Mouse (Mus musculus): ENCODE results near the gene Tmprss6.

Tmprss6 gene

DNA sequence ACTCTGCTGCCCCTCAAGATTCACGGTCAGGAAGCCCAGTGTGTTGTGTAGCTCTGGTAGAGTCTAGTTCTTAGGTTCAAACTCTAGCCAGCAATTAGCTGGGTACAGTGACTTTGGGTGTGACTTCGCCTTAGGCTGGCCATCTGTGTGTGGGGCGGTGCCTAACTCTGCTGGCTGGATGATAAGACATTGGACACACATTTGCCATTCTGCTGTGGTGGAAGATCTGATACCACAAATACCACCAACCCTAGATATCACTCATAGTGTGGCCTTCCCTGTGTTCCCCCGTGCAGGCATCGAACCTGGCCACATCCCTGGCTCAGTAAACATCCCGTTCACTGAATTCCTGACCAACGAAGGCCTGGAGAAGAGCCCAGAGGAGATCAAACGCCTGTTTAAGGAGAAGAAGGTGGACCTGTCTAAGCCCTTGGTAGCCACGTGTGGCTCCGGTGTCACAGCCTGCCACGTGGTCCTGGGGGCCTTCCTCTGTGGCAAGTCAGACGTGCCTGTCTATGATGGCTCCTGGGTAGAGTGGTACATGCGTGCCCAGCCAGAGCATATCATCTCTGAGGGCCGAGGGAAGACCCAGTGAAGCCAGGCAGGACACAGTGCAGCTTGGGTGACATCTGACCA lies 55.2 kb downstream of the Tmprss6 start:
- DNase-seq, result no peak

GRCm38 (mm10) chr15:78409570-78410052 lies 58.8 kb downstream of the Tmprss6 start:
- peak; percentile 84 for DNase-seq

DNA sequence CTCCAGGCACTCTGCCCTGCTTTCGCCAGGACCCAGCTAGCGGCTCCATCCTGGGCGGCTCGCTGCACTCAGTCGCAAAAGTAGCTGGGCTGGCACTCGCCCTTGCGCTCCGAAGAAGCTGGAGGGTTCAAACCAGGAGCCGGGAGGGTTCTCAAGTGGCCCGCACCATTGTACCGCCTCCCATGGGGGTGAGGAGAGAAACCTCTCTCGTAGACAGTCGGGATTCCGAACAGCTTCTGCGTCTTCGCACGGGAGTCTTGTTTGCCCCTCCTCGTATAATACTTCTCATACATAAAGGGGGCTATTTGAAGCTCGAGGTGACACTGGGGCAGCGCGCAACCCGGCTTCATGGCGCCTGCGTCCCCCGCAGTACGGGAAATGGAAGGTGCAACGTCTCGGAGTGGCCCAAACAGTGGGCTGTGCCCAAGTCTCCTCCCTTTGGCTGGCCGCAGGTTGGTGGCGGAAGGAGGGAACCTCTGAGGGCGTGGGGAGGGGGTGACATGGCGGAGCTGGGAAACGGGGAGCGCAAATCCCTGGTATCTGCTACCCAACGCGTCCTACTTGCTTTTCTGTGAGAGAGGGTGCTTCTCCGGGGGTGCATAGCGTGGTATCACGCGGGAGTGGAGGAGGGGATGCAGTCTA lies 62.0 kb downstream of the Tmprss6 start, which contains the start of gene Mpst:
Gene Mpst (plus strand): TSS at position 124 of the 642 bp plus-strand sequence.
- peak; percentile 92 for DNase-seq

GRCm38 (mm10) chr15:78405517-78406211 lies 62.8 kb downstream of the Tmprss6 start, which contains the start of gene Tst:
TSS of gene Tst (minus strand) at chr15:78405907.
- DNase-seq, result peak; percentile 99

DNA sequence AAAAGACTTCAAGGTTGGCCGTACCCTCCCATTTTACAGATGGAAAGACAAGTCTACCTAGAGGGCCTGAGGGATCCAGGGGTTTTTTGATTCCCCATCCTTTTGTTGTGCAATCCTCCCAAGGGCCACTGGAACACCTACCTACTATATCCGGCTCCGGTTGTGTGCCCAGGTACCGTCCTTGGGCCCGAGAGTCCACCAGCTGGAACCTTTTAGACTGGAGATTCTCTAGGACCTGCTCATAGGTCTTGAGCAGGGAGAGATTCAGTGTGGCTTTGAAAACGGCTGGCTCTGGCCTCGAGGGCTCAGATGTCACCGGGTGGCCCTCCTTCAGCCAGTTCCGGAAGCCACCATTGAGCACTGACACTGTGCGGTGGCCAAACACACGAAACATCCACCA lies 63.3 kb downstream of the Tmprss6 start:
- DNase-seq, result peak; percentile 40

- peak; percentile 88 for DNase-seq
Observed at GRCm38 (mm10) chr15:78403896-78404295, 64.5 kb downstream of the Tmprss6 start.

GRCm38 (mm10) chr15:78403301-78403741 lies 65.1 kb downstream of the Tmprss6 start:
- DNase-seq, result peak; percentile 91

DNA sequence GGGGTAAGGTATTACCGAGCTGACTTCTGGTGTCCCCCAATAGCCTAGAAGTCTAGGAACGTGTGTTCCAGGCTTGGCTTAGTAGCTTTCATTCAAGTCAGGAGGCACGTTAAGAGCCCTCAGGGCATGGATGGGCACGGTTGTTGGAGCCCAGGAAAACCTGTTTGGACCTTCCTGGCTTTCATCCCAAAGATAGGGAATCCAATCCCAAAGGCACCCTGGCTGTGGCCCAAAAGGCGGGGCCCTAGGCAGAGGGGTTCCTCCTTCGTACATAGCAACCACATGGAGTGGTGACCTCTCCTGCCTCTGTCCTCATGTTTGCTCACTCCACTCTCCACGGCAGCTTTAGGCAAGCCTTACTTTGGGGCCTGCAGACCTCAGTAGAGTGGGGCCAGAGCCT lies 66.0 kb downstream of the Tmprss6 start:
- peak; percentile 62 for DNase-seq

- DNase-seq, result peak; percentile 67
Observed at GRCm38 (mm10) chr15:78401921-78402320, 66.5 kb downstream of the Tmprss6 start.

DNA sequence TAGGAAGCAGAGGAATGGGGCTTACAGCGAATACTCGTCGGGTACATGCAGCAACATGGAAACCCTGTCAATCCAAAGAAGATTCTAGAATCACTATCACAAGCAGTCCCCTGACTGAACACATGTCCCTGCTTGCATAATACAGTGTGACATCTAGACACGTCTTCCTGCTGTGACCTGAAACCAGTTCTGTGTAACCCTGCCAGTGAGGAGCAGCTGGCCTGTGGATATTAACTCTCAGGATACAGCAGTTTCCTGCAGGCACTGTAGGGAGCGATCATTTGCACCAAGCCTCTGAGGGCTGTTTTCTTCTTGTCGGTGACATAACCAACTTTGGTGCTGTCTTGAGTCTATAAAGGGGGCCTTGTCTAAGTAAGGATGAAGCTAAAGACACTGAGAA lies 67.1 kb downstream of the Tmprss6 start:
- no peak for DNase-seq

DNA sequence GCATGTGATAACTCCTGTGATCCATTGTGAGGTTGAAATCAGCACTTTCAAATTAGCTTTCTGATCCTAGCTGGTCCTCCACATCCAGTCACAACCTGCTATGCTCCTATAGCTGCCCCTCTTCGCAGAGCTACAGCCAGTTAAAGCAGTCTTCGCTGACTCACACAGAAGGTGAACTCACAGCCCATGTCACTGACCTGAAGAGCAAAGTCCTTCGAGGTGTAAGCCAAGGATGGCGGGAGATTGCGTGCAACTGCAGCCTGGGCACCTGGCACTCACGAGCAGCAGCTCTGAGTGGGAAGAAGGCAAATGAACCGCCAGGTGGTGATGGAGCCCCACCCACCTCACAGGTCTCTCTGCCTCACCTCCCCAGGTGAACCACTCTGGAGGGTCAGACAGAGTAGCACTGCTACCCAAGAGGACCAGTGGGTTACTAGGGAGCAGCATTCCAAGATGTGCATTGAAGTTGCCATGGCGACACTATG lies 72.9 kb downstream of the Tmprss6 start, which contains the start of gene Tex33:
Gene Tex33 (minus strand): TSS at position 435 of the 485 bp plus-strand sequence.
- DNase-seq, result peak; percentile 52

- no peak for DNase-seq
Observed at GRCm38 (mm10) chr15:78390855-78391254, 77.6 kb downstream of the Tmprss6 start.

Data from kidney, adult 11 months (tissue).